Mouse (Mus musculus): ENCODE measurements around the gene Slc44a3.

DNA sequence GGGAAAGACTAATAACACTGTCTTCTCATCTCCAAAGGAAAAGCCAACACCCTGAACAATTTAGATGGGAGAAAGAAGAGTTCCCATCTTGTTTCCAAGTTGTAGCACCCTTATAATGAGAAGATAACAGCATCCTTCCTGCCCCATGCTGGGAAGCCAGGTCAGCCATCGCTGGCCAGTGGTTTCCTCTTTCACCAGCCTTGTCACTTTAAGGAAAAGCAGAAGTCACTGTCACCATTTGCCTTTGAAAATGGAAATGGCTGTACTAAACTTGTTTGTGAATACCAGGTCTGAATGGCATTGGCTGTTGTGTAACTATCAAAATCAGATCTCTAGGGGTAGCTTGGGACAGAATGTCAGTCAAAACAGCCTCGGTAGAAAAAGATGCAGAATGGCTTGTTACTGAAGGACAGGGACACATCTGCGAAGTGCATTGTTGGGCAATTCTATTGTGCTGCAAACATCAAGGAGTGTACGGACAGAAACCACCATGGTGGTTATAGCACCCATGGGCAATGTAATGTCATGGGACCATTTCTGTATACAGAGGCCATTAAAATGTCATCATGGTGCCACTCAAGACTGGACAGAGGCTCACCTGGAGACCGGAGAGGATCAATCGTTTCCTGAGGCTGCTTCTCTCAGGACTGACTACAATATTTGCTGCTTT is 47.8 kb upstream of the Slc44a3 start:
- TF ChIP-seq POLR2A (IDR thresholded peaks at IDR 0.05; ENCODE audit: insufficient read length, low read depth) (no peak), MYOD1 (IDR thresholded peaks at IDR 0.05; ENCODE audit: control insufficient read depth in 1 of 3, insufficient read length in 2 of 3, low read depth in 2 of 3) (no peak)

Data from myocyte (in vitro differentiated cells).